Mouse (Mus musculus) midbrain, embryonic 11.5 days (tissue): ENCODE measurements at regions not wholly inside any gene's neighbourhood (a gene's known extent, or its start where the extent isn't known, plus 50 kb on each side); places are given as distances from the start of the nearest gene placed in this dataset.

Source experiments
- ATAC-seq: fragments of 200-750 bp; cut with Nextera tagmentation; 2 replicates; pipeline ENCODE4 v1.8.0; 2017; ENCODE audit warnings: moderate TSS enrichment, moderate library complexity; ENCODE audit not compliant: low FRiP score
- DNase-seq: peaks from one replicate; pipeline ENCODE4 v3.0.0; 2015; ENCODE audit warnings: low spot score; ENCODE audit errors: missing footprints
- H3K27ac ChIP-seq: fragments of 300-500 bp; sonication (generic); 2 replicates; pipeline ENCODE4 v1.5.1; 2014; ENCODE audit warnings: low read depth, low read length
- H3K27me3 ChIP-seq: fragments of 300-500 bp; sonication (generic); 2 replicates; pipeline ENCODE4 v1.6.1; 2014; ENCODE audit warnings: mild to moderate bottlenecking, low read length, moderate library complexity, mixed read lengths; ENCODE audit not compliant: control insufficient read depth, insufficient read depth
- H3K36me3 ChIP-seq: fragments of 300-500 bp; sonication (generic); 2 replicates; pipeline ENCODE4 v1.6.1; 2014; ENCODE audit warnings: mild to moderate bottlenecking, low read length, moderate library complexity, mixed read lengths; ENCODE audit not compliant: control insufficient read depth, insufficient read depth
- H3K4me1 ChIP-seq: fragments of 300-500 bp; sonication (generic); 2 replicates; pipeline ENCODE4 v1.6.1; 2014; ENCODE audit warnings: low read length; ENCODE audit not compliant: control insufficient read depth, insufficient read depth
- H3K4me2 ChIP-seq: fragments of 300-500 bp; sonication (generic); 2 replicates; pipeline ENCODE4 v1.6.1; 2014; ENCODE audit warnings: mild to moderate bottlenecking, moderate library complexity
- H3K4me3 ChIP-seq: fragments of 300-500 bp; sonication (generic); 2 replicates; pipeline ENCODE4 v1.5.1; 2014; ENCODE audit warnings: low read depth, low read length
- H3K9ac ChIP-seq: fragments of 300-500 bp; sonication (generic); 2 replicates; pipeline ENCODE4 v1.6.1; 2014; ENCODE audit warnings: low read length
- H3K9me3 ChIP-seq: fragments of 300-500 bp; sonication (generic); 2 replicates; pipeline ENCODE4 v1.6.1; 2016; ENCODE audit warnings: low read length; ENCODE audit not compliant: control insufficient read depth
- WGBS: fragments of 180-500 bp; shearing (Covaris S2); extraction: QIAGEN DNeasy Blood & Tissue Kit; methylation state at CpG from one replicate; pipeline ENCODE4 v1.1.7; 2014; 5-methylcytosine and 5-hydroxymethylcytosine counted together

- H3K9me3 ChIP-seq: no peaks in the 10 kb centered on the region
- no peaks in the 10 kb centered on the region for H3K36me3 ChIP-seq
- no peak overlapping the region for H3K4me2 ChIP-seq
- DNase-seq (peak; percentile 84), ATAC-seq (peak; percentile 30; the same call in 1 of the 2 replicates)
- H3K27ac ChIP-seq: no peak overlapping the region
- no peaks in the 10 kb centered on the region for H3K27me3 ChIP-seq
- H3K9ac ChIP-seq: no peak overlapping the region
- H3K4me3 ChIP-seq: no peak overlapping the region
- peaks cover 26% of the 10 kb centered on the region for H3K4me1 ChIP-seq
- WGBS: 43% methylated on average over 7 of the region's 7 CpGs
Observed at GRCm38 (mm10) chr14:60529646-60530347, 104.0 kb upstream of the Spata13 start.

- DNase-seq (no peak), ATAC-seq (no peak)
- no peaks in the 10 kb centered on the region for H3K9me3 ChIP-seq
- no peak overlapping the region for H3K4me3 ChIP-seq
- H3K36me3 ChIP-seq: no peaks in the 10 kb centered on the region
- no peaks in the 10 kb centered on the region for H3K27me3 ChIP-seq
- no peak overlapping the region for H3K9ac ChIP-seq
- 50% methylated on average over 6 of the region's 6 CpGs for WGBS
- H3K4me2 ChIP-seq: no peak overlapping the region
- H3K27ac ChIP-seq: no peak overlapping the region
- peaks cover 26% of the 10 kb centered on the region for H3K4me1 ChIP-seq
Observed at GRCm38 (mm10) chr14:60530348-60530711, 103.5 kb upstream of the Spata13 start.

GRCm38 (mm10) chr14:60530973-60531372 lies 102.8 kb upstream of the Spata13 start:
- H3K4me1 ChIP-seq: peaks cover 26% of the 10 kb centered on the region
- H3K9ac ChIP-seq: no peak overlapping the region
- WGBS: 91% methylated on average over 5 of the region's 5 CpGs
- H3K36me3 ChIP-seq: no peaks in the 10 kb centered on the region
- no peak overlapping the region for H3K27ac ChIP-seq
- no peak overlapping the region for H3K4me2 ChIP-seq
- ATAC-seq (no peak), DNase-seq (no peak)
- H3K27me3 ChIP-seq: no peaks in the 10 kb centered on the region
- H3K4me3 ChIP-seq: no peak overlapping the region
- no peaks in the 10 kb centered on the region for H3K9me3 ChIP-seq

DNA sequence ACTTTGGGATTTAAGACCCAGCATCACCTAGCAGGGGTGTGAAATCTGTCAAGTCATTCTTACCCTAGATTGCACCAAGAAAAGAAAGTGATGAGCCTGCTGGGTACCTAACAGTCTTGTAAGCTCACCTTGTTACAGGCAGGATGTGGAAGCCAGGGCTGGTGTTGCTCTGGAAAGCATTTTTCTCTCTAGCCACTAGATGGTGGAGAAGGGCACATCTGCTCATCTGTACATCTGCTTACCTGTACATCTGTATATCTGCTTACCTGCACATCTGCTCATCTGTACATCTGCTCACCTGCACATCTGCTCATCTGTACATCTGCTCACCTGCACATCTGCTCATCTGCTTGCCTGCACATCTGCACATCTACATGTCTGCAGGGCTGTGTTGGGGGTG lies 102.0 kb upstream of the Spata13 start:
- H3K36me3 ChIP-seq: no peaks in the 10 kb centered on the region
- H3K9me3 ChIP-seq: no peaks in the 10 kb centered on the region

GRCm38 (mm10) chr14:60533452-60534224 lies 100.2 kb upstream of the Spata13 start:
- peak; percentile 81 for ATAC-seq
- H3K4me1 ChIP-seq: peaks cover 26% of the 10 kb centered on the region
- peak overlapping the region; percentile 27 for H3K4me2 ChIP-seq
- H3K9me3 ChIP-seq: no peaks in the 10 kb centered on the region
- 18% methylated on average over 23 of the region's 23 CpGs for WGBS
- no peaks in the 10 kb centered on the region for H3K36me3 ChIP-seq
- no peaks in the 10 kb centered on the region for H3K27me3 ChIP-seq
- peak; percentile 93 for DNase-seq
- H3K9ac ChIP-seq: 0 out of 2 replicates have a peak overlapping the region, but pooled peaks have one; percentile 22
- H3K27ac ChIP-seq: peak overlapping the region; percentile 57
- H3K4me3 ChIP-seq: no peak overlapping the region

More for the DNA sequence above, 102.0 kb upstream of the Spata13 start:
- ATAC-seq (no peak), DNase-seq (no peak)
- Histone ChIP-seq H3K4me2 (no peak overlapping the region), H3K4me1 (peaks cover 26% of the 10 kb centered on the region), H3K27ac (no peak overlapping the region), H3K27me3 (no peaks in the 10 kb centered on the region), H3K9ac (no peak overlapping the region), H3K4me3 (no peak overlapping the region)

- no peaks in the 10 kb centered on the region for H3K9me3 ChIP-seq
- H3K9ac ChIP-seq: no peak overlapping the region
- no peak overlapping the region for H3K27ac ChIP-seq
- H3K4me2 ChIP-seq: no peak overlapping the region
- peaks cover 4% of the 10 kb centered on the region for H3K4me1 ChIP-seq
- ATAC-seq: no peak
- WGBS: 80% methylated on average over 2 of the region's 2 CpGs
- H3K27me3 ChIP-seq: no peaks in the 10 kb centered on the region
- no peak overlapping the region for H3K4me3 ChIP-seq
- H3K36me3 ChIP-seq: no peaks in the 10 kb centered on the region
- DNase-seq: no peak
Observed at GRCm38 (mm10) chr14:60539040-60539439, 94.8 kb upstream of the Spata13 start.

DNA sequence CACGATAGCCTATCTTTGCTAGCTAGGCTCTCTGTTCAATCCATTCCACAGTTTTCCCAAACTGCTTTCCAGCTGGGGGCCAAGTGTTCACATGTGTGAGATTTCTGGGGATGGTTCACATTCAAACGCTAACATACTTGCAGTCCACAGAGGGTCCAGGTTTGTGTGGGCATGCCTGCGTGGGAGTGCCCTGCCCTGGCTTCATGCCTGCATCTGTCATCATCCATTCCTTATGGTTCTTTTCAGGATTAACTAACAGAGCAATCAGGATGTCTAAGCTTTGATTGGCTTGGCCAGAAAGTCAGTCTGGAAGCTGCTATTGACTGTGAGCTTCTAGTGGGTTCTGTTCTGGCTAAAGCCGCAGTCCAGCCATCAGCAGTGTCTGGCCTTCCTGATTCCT lies 93.7 kb upstream of the Spata13 start:
- no peak overlapping the region for H3K4me3 ChIP-seq
- no peaks in the 10 kb centered on the region for H3K27me3 ChIP-seq
- H3K9me3 ChIP-seq: no peaks in the 10 kb centered on the region
- H3K4me2 ChIP-seq: no peak overlapping the region
- no peak for DNase-seq
- 87% methylated on average over 4 of the region's 4 CpGs for WGBS
- no peak for ATAC-seq
- H3K4me1 ChIP-seq: no peaks in the 10 kb centered on the region
- H3K9ac ChIP-seq: no peak overlapping the region
- H3K36me3 ChIP-seq: no peaks in the 10 kb centered on the region
- H3K27ac ChIP-seq: no peak overlapping the region

DNA sequence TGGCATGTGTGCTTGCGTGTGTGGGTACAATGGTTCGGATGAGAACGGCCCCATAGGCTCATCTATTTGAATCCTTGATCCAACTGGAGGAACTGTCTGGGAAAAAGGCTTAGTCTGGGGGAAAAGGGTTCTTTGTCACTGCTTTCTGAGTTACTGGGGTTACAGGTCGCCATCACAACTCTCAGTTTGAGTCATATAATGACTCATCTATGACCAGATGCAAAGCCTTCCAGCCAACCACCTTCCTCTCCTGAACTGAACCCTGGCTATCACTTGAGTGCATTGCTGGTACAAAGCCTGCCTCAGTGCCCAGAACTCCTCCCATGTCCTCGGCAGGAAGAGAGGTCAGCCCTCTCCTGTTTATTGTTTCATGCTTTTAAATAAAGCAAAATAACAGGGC lies 92.2 kb upstream of the Spata13 start:
- ATAC-seq: no peak
- no peak for DNase-seq
- Histone ChIP-seq H3K9me3 (no peaks in the 10 kb centered on the region), H3K4me1 (no peaks in the 10 kb centered on the region), H3K9ac (no peak overlapping the region), H3K27ac (no peak overlapping the region), H3K4me3 (no peak overlapping the region), H3K27me3 (no peaks in the 10 kb centered on the region), H3K36me3 (no peaks in the 10 kb centered on the region), H3K4me2 (no peak overlapping the region)
- WGBS: 85% methylated on average over 5 of the region's 5 CpGs

- DNase-seq (no peak), ATAC-seq (no peak)
- Histone ChIP-seq H3K9me3 (no peaks in the 10 kb centered on the region), H3K9ac (no peak overlapping the region), H3K27ac (no peak overlapping the region), H3K4me2 (no peak overlapping the region), H3K36me3 (no peaks in the 10 kb centered on the region), H3K4me1 (no peaks in the 10 kb centered on the region), H3K4me3 (no peak overlapping the region), H3K27me3 (no peaks in the 10 kb centered on the region)
Observed at GRCm38 (mm10) chr14:60544767-60545166, 89.0 kb upstream of the Spata13 start.
